Mouse (Mus musculus): ENCODE data around the gene Nrip3.

DNA sequence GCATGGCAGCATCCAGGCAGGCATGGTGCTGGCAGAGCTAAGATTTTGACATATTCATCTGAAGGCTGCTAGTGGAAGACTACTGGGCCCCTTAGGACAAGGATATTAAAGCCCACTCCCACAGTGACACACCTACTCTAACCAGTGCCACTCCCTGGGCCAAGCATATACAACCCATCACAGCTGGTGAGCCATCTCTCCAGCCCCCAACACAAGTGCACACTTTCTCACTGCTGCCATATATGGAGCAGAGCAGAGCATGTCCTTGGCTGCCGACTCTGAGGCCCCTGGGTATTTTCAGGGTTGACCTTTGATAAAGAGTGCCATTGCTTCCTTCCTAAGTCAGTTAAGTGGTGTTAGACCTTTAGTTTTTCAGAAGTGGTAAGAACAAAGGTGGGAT lies 71.8 kb downstream of the Nrip3 start:
- TF ChIP-seq CTCF (IDR thresholded peaks at IDR 0.05; ENCODE audit: low read depth) (no peak), EP300 (IDR thresholded peaks at IDR 0.05; ENCODE audit: low read depth) (no peak)

Data from heart, postnatal 0 days (tissue).